Mouse (Mus musculus) lung, postnatal 0 days (tissue): ENCODE results near the gene Ncoa3. TPM values are rescaled to one million over a fixed set of nuclear protein-coding genes. Genes with fewer than 3 reads are reported as not detected.

Source experiments
- ATAC-seq: fragments of 200-750 bp; cut with Nextera tagmentation; 2 replicates; pipeline ENCODE4 v1.8.0; 2017; ENCODE audit warnings: moderate library complexity
- DNase-seq: peaks from one replicate; pipeline ENCODE4 v3.0.0-alpha.2; 2016; ENCODE audit warnings: low spot score
- H3K27ac ChIP-seq: fragments of 300-500 bp; sonication (generic); 2 replicates; pipeline ENCODE4 v1.5.1; 2014; ENCODE audit warnings: antibody characterized with exemption, mild to moderate bottlenecking, low read length, mixed read lengths
- H3K27me3 ChIP-seq: fragments of 300-500 bp; sonication (generic); replicated peaks from 2 replicates; pipeline ENCODE4 v1.6.1; 2014; ENCODE audit warnings: low read length, mixed read lengths; ENCODE audit not compliant: insufficient read depth
- H3K36me3 ChIP-seq: fragments of 300-500 bp; sonication (generic); 2 replicates; pipeline ENCODE4 v1.6.1; 2014; ENCODE audit warnings: low read length, mixed read lengths; ENCODE audit not compliant: insufficient read depth
- H3K4me1 ChIP-seq: fragments of 300-500 bp; sonication (generic); 2 replicates; pipeline ENCODE4 v1.6.1; 2014; ENCODE audit warnings: antibody characterized with exemption, low read depth, low read length, mixed read lengths; ENCODE audit not compliant: insufficient read depth
- H3K4me2 ChIP-seq: fragments of 300-500 bp; sonication (generic); replicated peaks from 2 replicates; pipeline ENCODE4 v1.6.1; 2014; ENCODE audit warnings: low read depth, mild to moderate bottlenecking, low read length, moderate library complexity, mixed read lengths
- H3K4me3 ChIP-seq: fragments of 300-500 bp; sonication (generic); 2 replicates; pipeline ENCODE4 v1.5.1; 2014; ENCODE audit warnings: low read depth, low read length
- H3K9ac ChIP-seq: fragments of 300-500 bp; sonication (generic); replicated peaks from 2 replicates; pipeline ENCODE4 v1.6.1; 2014; ENCODE audit warnings: low read depth, mild to moderate bottlenecking
- H3K9me3 ChIP-seq: fragments of 300-500 bp; sonication (generic); 2 replicates; pipeline ENCODE4 v1.6.1; 2016; ENCODE audit warnings: low read length, mixed read lengths
- CTCF ChIP-seq: IDR thresholded peaks from 2 replicates; pipeline ENCODE4 v1.5.1; 2016; ENCODE audit warnings: antibody characterized with exemption, mild to moderate bottlenecking
- EP300 ChIP-seq: IDR thresholded peaks from 2 replicates; pipeline ENCODE4 v1.6.1; 2016; ENCODE audit warnings: antibody characterized with exemption, mild to moderate bottlenecking, control low read depth
- WGBS: fragments of 180-500 bp; shearing (Covaris S2); extraction: QIAGEN DNeasy Blood & Tissue Kit; methylation state at CpG from one replicate; pipeline ENCODE4 v1.1.7; 2014; 5-methylcytosine and 5-hydroxymethylcytosine counted together
- polyA plus RNA-seq: library from polyadenylated mRNA; unstranded; fragments of >200 nt; fragmentation: Nextera tagmentation; extraction: Ambion mirVana; gene quantifications from 2 replicates; pipeline ENCODE4 v1.2.1, GENCODE M21; 2015

Gene Ncoa3
- polyA plus RNA-seq, 1 experiment from 2014 or later, result 8.5 TPM

DNA sequence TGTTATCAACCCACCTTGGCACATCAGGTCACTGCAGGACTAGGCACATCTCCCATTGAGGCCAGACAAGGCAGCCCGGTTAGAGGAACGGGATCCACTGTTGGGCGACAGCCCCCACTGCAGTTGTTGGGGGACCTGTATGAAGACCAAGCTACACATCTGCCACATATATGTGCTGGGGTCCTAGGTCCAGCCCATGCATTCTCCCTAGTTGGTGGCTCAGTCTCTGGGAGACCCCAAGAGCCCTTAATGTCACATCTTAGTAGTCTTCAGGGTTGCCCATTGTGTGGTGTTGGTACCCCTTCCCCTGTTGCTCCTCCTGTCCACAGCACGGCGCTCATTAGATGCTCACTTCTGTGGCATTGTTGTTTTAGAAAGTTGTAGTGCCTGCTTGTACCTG lies 40.2 kb downstream of the Ncoa3 start:
- H3K4me3 ChIP-seq, result no peak overlapping the region
- H3K9me3 ChIP-seq, result no peaks in the 10 kb centered on the region
- no peak overlapping the region for H3K4me2 ChIP-seq
- 87% methylated on average over 5 of the region's 5 CpGs for WGBS
- ATAC-seq (no peak), DNase-seq (no peak)
- peaks cover 12% of the 10 kb centered on the region; the same call in 1 of the 2 replicates for H3K4me1 ChIP-seq
- H3K27me3 ChIP-seq, result no peaks in the 10 kb centered on the region
- H3K27ac ChIP-seq, result no peak overlapping the region
- TF ChIP-seq CTCF (no peak), EP300 (no peak)
- no peak overlapping the region for H3K9ac ChIP-seq
- H3K36me3 ChIP-seq, result no peaks in the 10 kb centered on the region

DNA sequence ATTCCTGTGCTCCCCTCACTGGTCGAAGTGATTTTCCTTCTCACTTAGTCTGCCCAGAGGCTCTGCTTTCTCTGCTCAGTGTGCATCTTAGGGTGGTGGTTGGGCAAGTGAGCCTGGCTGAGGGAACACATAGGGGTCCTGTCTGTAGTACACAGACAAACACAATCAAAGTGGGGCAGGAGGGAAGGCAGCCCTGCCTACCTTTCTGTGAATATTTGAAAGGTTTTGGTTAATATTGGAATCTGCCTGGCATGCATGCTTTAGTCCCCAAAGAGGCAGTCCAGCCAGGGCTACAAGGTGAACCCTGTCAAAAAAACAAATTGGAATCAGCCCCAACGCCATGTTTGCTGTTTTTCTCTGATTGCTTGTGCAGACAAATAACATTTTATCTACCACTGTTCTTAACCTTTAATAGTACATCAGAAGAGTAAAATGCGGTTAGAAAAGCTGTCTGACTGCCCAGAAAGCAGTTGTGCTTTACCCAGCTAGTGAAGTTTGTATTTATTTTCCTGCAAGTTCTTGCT lies 42.6 kb downstream of the Ncoa3 start:
- Histone ChIP-seq H3K9me3 (no peaks in the 10 kb centered on the region), H3K4me2 (no peak overlapping the region; the same call in 1 of the 2 replicates), H3K4me3 (no peak overlapping the region), H3K27me3 (no peaks in the 10 kb centered on the region), H3K27ac (0 out of 2 replicates have a peak overlapping the region, but pooled peaks have one; percentile 51), H3K36me3 (no peaks in the 10 kb centered on the region), H3K4me1 (peaks cover 5% of the 10 kb centered on the region; the same call in 1 of the 2 replicates), H3K9ac (no peak overlapping the region)
- no peak for TF ChIP-seq CTCF
- ATAC-seq (no peak), DNase-seq (no peak)
- 49% methylated on average over 3 of the region's 3 CpGs for WGBS

DNA sequence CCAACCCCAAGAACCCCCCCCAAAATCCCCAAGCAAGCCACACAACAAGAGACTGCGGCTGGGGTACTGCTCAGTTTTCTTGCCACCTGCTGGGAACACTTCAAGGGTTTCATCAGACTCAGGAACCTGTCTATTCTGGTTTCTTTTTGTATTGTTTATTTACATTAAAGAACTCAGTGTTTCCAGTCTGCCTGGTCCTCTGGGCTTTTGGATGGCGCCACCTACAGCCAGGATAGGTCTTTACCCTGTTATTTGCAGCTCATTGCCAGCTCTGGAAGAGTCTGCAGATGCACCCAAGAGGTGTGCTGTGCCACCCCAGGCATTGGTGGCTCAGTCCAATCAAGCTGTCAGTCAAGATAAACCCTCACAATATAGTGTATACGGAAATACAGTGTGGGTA lies 43.3 kb downstream of the Ncoa3 start:
- H3K27ac ChIP-seq, result 0 out of 2 replicates have a peak overlapping the region, but pooled peaks have one; percentile 51
- no peaks in the 10 kb centered on the region for H3K9me3 ChIP-seq
- H3K27me3 ChIP-seq, result no peaks in the 10 kb centered on the region
- H3K4me1 ChIP-seq, result no peaks in the 10 kb centered on the region
- DNase-seq, result peak; percentile 90
- H3K4me3 ChIP-seq, result no peak overlapping the region
- WGBS, result 39% methylated on average over 3 of the region's 3 CpGs
- H3K36me3 ChIP-seq, result no peaks in the 10 kb centered on the region
- peak; percentile 45; the same call in 1 of the 2 replicates for TF ChIP-seq EP300
- TF ChIP-seq CTCF, result peak; percentile 80
- no peak overlapping the region for H3K9ac ChIP-seq
- peak; percentile 53 for ATAC-seq
- H3K4me2 ChIP-seq, result no peak overlapping the region; the same call in 1 of the 2 replicates

DNA sequence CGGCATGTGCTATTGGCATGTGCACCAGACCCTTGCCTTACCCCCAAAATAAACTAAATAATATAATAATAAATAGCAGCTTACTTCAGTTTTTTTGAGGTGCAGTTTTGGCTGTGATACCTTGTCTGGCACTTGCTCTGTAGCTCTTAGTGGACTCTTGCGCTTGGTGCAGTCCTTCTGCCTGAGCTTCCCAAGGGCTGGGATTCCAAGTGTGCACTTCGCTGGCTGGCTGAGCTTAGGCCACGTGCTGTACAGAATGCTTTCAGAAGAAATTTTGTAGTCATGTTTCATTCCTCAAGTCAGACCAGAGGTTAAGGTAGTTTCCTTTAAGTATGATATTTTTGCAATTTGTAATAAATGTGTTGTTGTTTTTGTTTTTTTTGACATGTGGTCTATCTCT lies 47.2 kb downstream of the Ncoa3 start:
- WGBS, result 76% methylated on average over 4 of the region's 4 CpGs
- TF ChIP-seq EP300, result no peak
- TF ChIP-seq CTCF, result no peak
- DNase-seq, result no peak

DNA sequence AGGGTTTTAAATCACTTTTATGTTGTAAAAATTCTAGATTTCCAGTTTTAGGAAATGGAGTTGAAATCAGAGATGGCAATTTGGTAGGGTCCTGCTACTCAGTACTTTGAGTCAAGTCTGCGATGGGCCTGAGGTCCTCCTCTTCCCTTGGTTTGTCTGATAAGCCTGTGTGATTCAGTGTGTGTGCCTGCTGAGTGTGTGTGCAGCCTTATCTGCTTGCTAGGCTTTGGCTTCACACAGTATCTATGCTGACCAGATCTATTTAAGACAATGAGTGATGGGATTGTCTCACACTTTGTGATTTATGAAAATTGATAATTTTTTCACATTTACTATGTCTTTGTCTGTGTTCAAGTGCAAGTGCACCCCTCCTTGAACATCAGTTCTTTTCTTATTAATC lies 50.1 kb downstream of the Ncoa3 start:
- Histone ChIP-seq H3K4me3 (no peak overlapping the region), H3K36me3 (peaks cover 6% of the 10 kb centered on the region; the same call in 1 of the 2 replicates), H3K4me2 (no peak overlapping the region), H3K9ac (no peak overlapping the region), H3K27me3 (no peaks in the 10 kb centered on the region), H3K9me3 (no peaks in the 10 kb centered on the region), H3K27ac (no peak overlapping the region), H3K4me1 (no peaks in the 10 kb centered on the region)
- ATAC-seq, result no peak
- 76% methylated on average over 1 of the region's 1 CpGs for WGBS
- no peak for DNase-seq
- no peak for TF ChIP-seq EP300

More for the DNA sequence above, 47.2 kb downstream of the Ncoa3 start:
- Histone ChIP-seq H3K9ac (no peak overlapping the region), H3K9me3 (no peaks in the 10 kb centered on the region), H3K4me2 (no peak overlapping the region), H3K4me1 (no peaks in the 10 kb centered on the region), H3K4me3 (no peak overlapping the region), H3K27ac (no peak overlapping the region), H3K27me3 (no peaks in the 10 kb centered on the region), H3K36me3 (no peaks in the 10 kb centered on the region)
- no peak for ATAC-seq

DNA sequence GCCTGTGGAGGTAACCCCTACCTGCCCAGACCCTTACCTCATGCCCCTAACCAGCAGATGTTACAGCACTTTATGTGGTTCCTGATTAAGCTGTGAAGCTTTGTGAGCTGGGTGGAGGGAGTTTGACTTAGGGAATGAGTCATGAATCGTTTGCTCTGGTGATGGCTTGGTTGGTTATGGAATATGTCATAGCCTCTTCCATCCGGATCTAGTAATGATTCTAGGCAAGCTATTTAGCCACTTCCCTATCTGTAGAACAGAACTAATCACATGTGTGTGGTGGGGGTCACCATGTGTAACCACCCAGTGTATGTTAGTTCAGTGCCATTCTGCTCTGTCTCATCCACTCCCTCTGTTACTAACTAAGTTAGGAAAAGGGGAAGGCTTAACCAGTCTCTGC lies 52.6 kb downstream of the Ncoa3 start:
- peak; percentile 19 for DNase-seq
- Histone ChIP-seq H3K27me3 (no peaks in the 10 kb centered on the region), H3K27ac (no peak overlapping the region), H3K4me1 (no peaks in the 10 kb centered on the region), H3K4me2 (no peak overlapping the region), H3K9ac (no peak overlapping the region), H3K9me3 (no peaks in the 10 kb centered on the region), H3K36me3 (peaks cover 12% of the 10 kb centered on the region; the same call in 1 of the 2 replicates), H3K4me3 (no peak overlapping the region)
- TF ChIP-seq EP300 (no peak), CTCF (no peak)
- 59% methylated on average over 2 of the region's 2 CpGs for WGBS
- ATAC-seq, result no peak
